Mouse (Mus musculus): ENCODE data around the gene Tmem222. TPM values are rescaled to one million over a fixed set of nuclear protein-coding genes. Genes with fewer than 3 reads are reported as not detected.
A peak's percentile ranks its signal among the peaks of the same experiment; 100 is the strongest.

Gene Tmem222
- polyA plus RNA-seq, 1 experiment from 2014 or later: 104 TPM

DNA sequence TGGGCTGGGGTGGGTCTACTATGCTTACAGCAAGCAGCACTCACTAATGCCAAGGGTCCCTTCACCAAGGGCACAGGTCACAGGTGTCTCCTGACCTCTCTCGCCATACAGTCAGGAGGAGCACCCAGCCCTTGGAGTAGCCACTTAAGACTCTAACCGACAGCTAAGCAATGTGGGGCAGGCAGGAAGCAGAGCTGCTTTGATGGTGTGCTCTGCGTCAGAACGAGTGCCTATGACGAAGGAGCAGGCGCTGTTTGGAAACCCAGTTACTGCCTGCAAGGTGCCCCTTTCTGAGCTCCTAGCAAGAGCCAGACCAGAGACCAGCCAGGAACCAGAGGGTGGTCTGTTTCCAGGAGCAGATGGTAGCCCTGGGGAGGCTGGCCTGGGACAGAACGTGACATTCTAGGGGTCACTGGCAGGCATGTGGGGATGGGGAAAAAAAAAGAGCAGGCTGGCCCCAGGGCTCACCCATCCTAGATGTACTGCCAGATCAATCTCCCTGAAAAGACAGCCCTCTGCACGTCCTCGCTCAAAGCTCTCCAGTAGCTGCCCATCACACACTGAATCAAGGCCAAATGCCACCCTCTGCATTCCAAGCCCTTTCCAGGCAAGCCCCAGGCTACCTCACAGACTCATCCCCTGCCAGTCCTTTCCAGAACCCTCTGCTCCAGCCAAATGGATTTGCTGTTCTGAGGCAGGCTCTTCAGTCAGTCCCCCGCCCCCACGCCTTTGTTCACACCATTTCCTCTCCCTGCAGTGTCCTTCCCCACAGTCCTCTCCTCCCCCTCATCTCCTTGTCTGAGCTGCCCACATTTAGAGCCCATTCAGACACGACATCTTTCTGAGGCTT, 21.1 kb upstream of the Tmem222 start:
- ATAC-seq (ENCODE audit: low read depth): no peak
- H3K4me3 ChIP-seq: no peak overlapping the region
- H3K9me3 ChIP-seq: no peaks in the 10 kb centered on the region
- peak overlapping the region; percentile 49 for H3K9ac ChIP-seq
- peaks cover 55% of the 10 kb centered on the region for H3K36me3 ChIP-seq
- WGBS: 30% methylated on average over 12 of the region's 12 CpGs
- H3K27me3 ChIP-seq: 0 out of 2 replicates have a peak, but pooled peaks cover 5% of the 10 kb centered on the region
- H3K4me2 ChIP-seq: no peak overlapping the region
- H3K4me1 ChIP-seq (replicated peaks): peaks cover 38% of the 10 kb centered on the region
- peak overlapping the region; percentile 68 for H3K27ac ChIP-seq (replicated peaks)

GRCm38 (mm10) chr4:133297801-133298238, 20.2 kb upstream of the Tmem222 start:
- Histone ChIP-seq H3K4me2 (no peak overlapping the region), H3K9ac (peak overlapping the region; percentile 51; the same call in 1 of the 2 replicates), H3K4me3 (no peak overlapping the region), H3K27ac (replicated peaks) (peak overlapping the region; percentile 68), H3K4me1 (replicated peaks) (peaks cover 47% of the 10 kb centered on the region), H3K36me3 (peaks cover 47% of the 10 kb centered on the region), H3K27me3 (0 out of 2 replicates have a peak, but pooled peaks cover 5% of the 10 kb centered on the region), H3K9me3 (no peaks in the 10 kb centered on the region)
- ATAC-seq (ENCODE audit: low read depth): peak; percentile 74
- WGBS: 0% methylated on average over 5 of the region's 5 CpGs

GRCm38 (mm10) chr4:133297360-133297759, 19.8 kb upstream of the Tmem222 start:
- Histone ChIP-seq H3K4me3 (no peak overlapping the region), H3K4me1 (replicated peaks) (peaks cover 50% of the 10 kb centered on the region), H3K4me2 (no peak overlapping the region), H3K9ac (peak overlapping the region; percentile 18; the same call in 1 of the 2 replicates), H3K36me3 (peaks cover 46% of the 10 kb centered on the region), H3K27ac (replicated peaks) (no peak overlapping the region), H3K9me3 (no peaks in the 10 kb centered on the region), H3K27me3 (0 out of 2 replicates have a peak, but pooled peaks cover 5% of the 10 kb centered on the region)
- WGBS: 68% methylated on average over 10 of the region's 10 CpGs
- no peak for ATAC-seq (ENCODE audit: low read depth)

DNA sequence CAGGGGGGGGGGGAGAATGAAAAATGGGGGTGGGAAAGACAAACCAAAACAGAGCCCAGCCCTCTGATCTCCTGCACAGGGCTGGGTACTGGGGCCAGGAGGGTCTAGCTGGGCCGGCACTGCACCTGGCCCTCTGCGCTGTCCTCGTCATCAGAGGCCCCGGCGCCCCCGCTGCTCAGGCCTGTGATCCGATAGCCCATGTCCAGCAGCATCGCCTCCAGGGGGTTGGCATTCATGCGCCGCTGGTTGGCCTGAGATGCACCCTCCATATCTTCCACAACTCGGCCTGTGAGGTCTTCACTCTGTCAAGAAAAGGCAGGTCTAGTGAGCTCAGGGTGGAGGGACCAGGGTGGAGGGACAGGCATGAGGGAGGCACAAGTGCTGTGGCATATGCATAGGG, 16.5 kb upstream of the Tmem222 start:
- no peak overlapping the region for H3K27ac ChIP-seq (replicated peaks)
- peaks cover 37% of the 10 kb centered on the region for H3K4me1 ChIP-seq (replicated peaks)
- WGBS: 30% methylated on average over 11 of the region's 11 CpGs
- H3K9me3 ChIP-seq: no peaks in the 10 kb centered on the region
- H3K27me3 ChIP-seq: 0 out of 2 replicates have a peak, but pooled peaks cover 5% of the 10 kb centered on the region
- no peak overlapping the region for H3K4me2 ChIP-seq
- no peak for ATAC-seq (ENCODE audit: low read depth)
- H3K36me3 ChIP-seq: peaks cover 27% of the 10 kb centered on the region
- no peak overlapping the region for H3K4me3 ChIP-seq
- H3K9ac ChIP-seq: 0 out of 2 replicates have a peak overlapping the region, but pooled peaks have one; percentile 8

GRCm38 (mm10) chr4:133292901-133293843, 15.6 kb upstream of the Tmem222 start:
- H3K9me3 ChIP-seq: no peaks in the 10 kb centered on the region
- peak overlapping the region; percentile 32; the same call in 1 of the 2 replicates for H3K9ac ChIP-seq
- no peak overlapping the region for H3K4me3 ChIP-seq
- H3K36me3 ChIP-seq: peaks cover 27% of the 10 kb centered on the region
- H3K27me3 ChIP-seq: 0 out of 2 replicates have a peak, but pooled peaks cover 5% of the 10 kb centered on the region
- 7% methylated on average over 24 of the region's 24 CpGs for WGBS
- peak overlapping the region; percentile 49 for H3K27ac ChIP-seq (replicated peaks)
- H3K4me2 ChIP-seq: peak overlapping the region; percentile 14
- peak; percentile 29; the same call in 1 of the 2 replicates for ATAC-seq (ENCODE audit: low read depth)
- peaks cover 28% of the 10 kb centered on the region for H3K4me1 ChIP-seq (replicated peaks)

- Histone ChIP-seq H3K4me1 (replicated peaks) (peaks cover 24% of the 10 kb centered on the region), H3K36me3 (peaks cover 27% of the 10 kb centered on the region), H3K4me3 (no peak overlapping the region), H3K27ac (replicated peaks) (peak overlapping the region; percentile 49), H3K27me3 (0 out of 2 replicates have a peak, but pooled peaks cover 5% of the 10 kb centered on the region), H3K9me3 (no peaks in the 10 kb centered on the region), H3K9ac (no peak overlapping the region), H3K4me2 (no peak overlapping the region)
- WGBS: 44% methylated on average over 4 of the region's 4 CpGs
- ATAC-seq (ENCODE audit: low read depth): no peak
These were observed 14.8 kb upstream of the Tmem222 start for GRCm38 (mm10) chr4:133292405-133292804.

- 0 out of 2 replicates have a peak, but pooled peaks cover 5% of the 10 kb centered on the region for H3K27me3 ChIP-seq
- H3K9me3 ChIP-seq: no peaks in the 10 kb centered on the region
- no peak for ATAC-seq (ENCODE audit: low read depth)
- no peak overlapping the region for H3K4me3 ChIP-seq
- peaks cover 24% of the 10 kb centered on the region for H3K4me1 ChIP-seq (replicated peaks)
- H3K27ac ChIP-seq (replicated peaks): no peak overlapping the region
- peaks cover 24% of the 10 kb centered on the region for H3K36me3 ChIP-seq
- 91% methylated on average over 1 of the region's 1 CpGs for WGBS
- H3K4me2 ChIP-seq: no peak overlapping the region
- no peak overlapping the region for H3K9ac ChIP-seq
These were observed 13.7 kb upstream of the Tmem222 start for GRCm38 (mm10) chr4:133291255-133291654.

DNA sequence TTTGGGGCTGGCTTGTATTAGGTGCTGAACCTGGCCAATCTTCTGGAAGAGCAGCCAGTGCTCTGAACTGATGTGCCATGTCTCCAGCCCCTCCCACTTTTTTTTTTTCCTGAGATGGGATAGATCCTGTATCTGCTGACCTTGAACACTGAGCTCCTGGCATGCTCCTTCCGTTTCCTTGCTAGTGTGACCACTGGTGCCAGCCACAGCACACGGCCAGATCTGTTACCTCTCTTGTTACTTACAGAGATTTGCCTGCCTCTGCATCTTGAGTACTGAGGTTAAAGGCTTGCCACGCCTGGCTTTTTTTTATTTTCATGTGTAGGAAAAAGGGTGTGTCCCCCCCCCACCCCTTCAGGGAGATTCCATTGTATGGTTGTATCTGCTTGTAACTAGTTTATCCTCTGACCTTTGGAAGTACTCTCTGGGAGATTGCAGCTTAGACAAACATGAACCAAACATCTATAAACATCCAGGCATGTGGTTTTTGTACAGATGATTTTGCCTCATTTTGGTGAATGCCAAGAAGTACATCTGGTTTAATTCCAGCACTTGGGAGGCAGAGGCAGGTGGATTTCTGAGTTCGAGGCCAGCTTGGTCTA, 9.0 kb upstream of the Tmem222 start:
- WGBS: 94% methylated on average over 4 of the region's 4 CpGs
- ATAC-seq (ENCODE audit: low read depth): no peak

DNA sequence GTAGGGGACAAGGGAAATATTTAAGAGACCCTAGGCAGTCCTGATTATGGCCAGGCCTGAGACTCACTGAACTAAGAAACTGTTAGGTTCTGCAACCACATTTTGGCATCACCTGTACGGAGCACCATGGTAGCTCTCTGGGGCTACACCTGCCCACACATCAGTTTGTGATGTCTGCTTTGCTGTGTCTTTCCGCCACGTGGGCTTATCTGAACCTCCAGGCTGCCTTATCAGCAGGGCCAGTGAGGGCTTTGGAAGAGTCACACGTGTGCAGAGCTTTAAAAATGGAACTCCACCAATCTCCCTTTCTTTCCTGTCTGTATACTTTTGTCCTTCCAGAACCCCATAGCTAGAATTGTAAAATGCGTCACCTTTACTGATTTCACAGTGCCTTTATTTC, 8.4 kb upstream of the Tmem222 start:
- Histone ChIP-seq H3K9ac (no peak overlapping the region), H3K4me1 (replicated peaks) (peaks cover 17% of the 10 kb centered on the region), H3K4me3 (no peak overlapping the region), H3K27me3 (no peaks in the 10 kb centered on the region), H3K36me3 (no peaks in the 10 kb centered on the region), H3K9me3 (no peaks in the 10 kb centered on the region), H3K4me2 (no peak overlapping the region), H3K27ac (replicated peaks) (no peak overlapping the region)
- WGBS: 90% methylated on average over 5 of the region's 5 CpGs
- no peak for ATAC-seq (ENCODE audit: low read depth)

More for the DNA sequence above, 9.0 kb upstream of the Tmem222 start:
- H3K27ac ChIP-seq (replicated peaks): no peak overlapping the region
- H3K4me2 ChIP-seq: no peak overlapping the region
- no peaks in the 10 kb centered on the region for H3K36me3 ChIP-seq
- peaks cover 17% of the 10 kb centered on the region for H3K4me1 ChIP-seq (replicated peaks)
- no peak overlapping the region for H3K9ac ChIP-seq
- H3K4me3 ChIP-seq: no peak overlapping the region
- no peaks in the 10 kb centered on the region for H3K27me3 ChIP-seq
- no peaks in the 10 kb centered on the region for H3K9me3 ChIP-seq

- Histone ChIP-seq H3K36me3 (no peaks in the 10 kb centered on the region), H3K27me3 (no peaks in the 10 kb centered on the region), H3K4me3 (no peak overlapping the region), H3K4me2 (no peak overlapping the region), H3K9me3 (no peaks in the 10 kb centered on the region), H3K27ac (replicated peaks) (no peak overlapping the region), H3K9ac (no peak overlapping the region), H3K4me1 (replicated peaks) (peaks cover 17% of the 10 kb centered on the region)
- ATAC-seq (ENCODE audit: low read depth): no peak
- 81% methylated on average over 3 of the region's 3 CpGs for WGBS
These were observed 7.7 kb upstream of the Tmem222 start for GRCm38 (mm10) chr4:133285299-133285698.

DNA sequence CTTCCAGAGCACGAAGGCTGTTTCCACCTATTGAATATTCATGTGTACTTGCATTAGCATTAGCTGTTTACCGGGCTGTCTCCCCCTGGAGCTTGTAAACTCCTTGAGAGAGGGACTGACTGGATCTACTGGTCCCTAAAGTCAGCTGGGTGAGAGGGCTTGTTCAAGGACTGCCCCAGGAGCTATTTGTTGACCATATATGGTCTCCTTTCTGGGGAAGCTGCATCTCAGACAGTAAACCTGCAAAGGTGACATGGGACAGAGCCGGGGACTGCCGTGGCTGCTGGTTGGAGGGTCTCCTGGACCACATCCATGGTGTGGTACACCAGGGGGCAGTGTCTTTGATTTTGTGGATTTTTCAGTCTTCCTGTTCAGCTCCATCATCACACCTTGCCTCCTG, 5.1 kb upstream of the Tmem222 start:
- Histone ChIP-seq H3K36me3 (no peaks in the 10 kb centered on the region), H3K4me2 (no peak overlapping the region), H3K9ac (no peak overlapping the region), H3K27ac (replicated peaks) (peak overlapping the region; percentile 72), H3K27me3 (no peaks in the 10 kb centered on the region), H3K4me1 (replicated peaks) (peaks cover 25% of the 10 kb centered on the region), H3K9me3 (no peaks in the 10 kb centered on the region), H3K4me3 (no peak overlapping the region)
- ATAC-seq (ENCODE audit: low read depth): no peak
- WGBS: 19% methylated on average over 4 of the region's 4 CpGs
